Mouse (Mus musculus) heart, adult 2 months (tissue): ENCODE data around the gene Arfgef3.

Experiments
- CTCF ChIP-seq: fragments of 200-600 bp; IDR thresholded peaks from 2 replicates; pipeline ENCODE4 v1.8.1; 2022; ENCODE audit warnings: antibody characterized with exemption, mild to moderate bottlenecking, moderate library complexity
- EP300 ChIP-seq: fragments of 200-500 bp; IDR thresholded peaks from 2 replicates; pipeline ENCODE4 v1.6.1; 2011; ENCODE audit warnings: low read depth, low read length, control low read depth; ENCODE audit not compliant: insufficient read depth
- POLR2A ChIP-seq: fragments of 200-500 bp; IDR thresholded peaks from 2 replicates; pipeline ENCODE4 v1.6.1; 2011; ENCODE audit warnings: mild to moderate bottlenecking, low read depth, low read length, control low read depth; ENCODE audit not compliant: insufficient read depth

- TF ChIP-seq POLR2A (no peak), CTCF (no peak), EP300 (no peak)
Measured at GRCm38 (mm10) chr10:18549321-18550216, 194.2 kb downstream of the Arfgef3 start.
